Mouse (Mus musculus) frontal cortex, adult (tissue): Measurements from ENCODE around the gene Limd2.
"Not testable (repeated sequence)": the region's sequence is repeated elsewhere in the genome, so short reads cannot be mapped to it uniquely, and the experiment has no call there.

ENCODE experiments used
- ATAC-seq: cut with Nextera tagmentation; 2 replicates; pipeline ENCODE4 v1.9.2; 2017; ENCODE audit warnings: mild to moderate bottlenecking, moderate library complexity, mixed read lengths; ENCODE audit not compliant: low TSS enrichment

The Limd2 gene

GRCm38 (mm10) chr11:106160841-106161721 lies at the start of gene Limd2, which contains the start of gene Gm10840:
TSS of gene Limd2 (minus strand) at chr11:106160860.
TSS of gene Gm10840 (plus strand) at chr11:106160850.
- ATAC-seq, result peak; percentile 68

GRCm38 (mm10) chr11:106202123-106202465 lies 41.4 kb upstream of the Limd2 start, which contains the start of gene Strada:
TSS of gene Strada (minus strand) at chr11:106202168.
- no peak for ATAC-seq

- no peak for ATAC-seq
Measured at GRCm38 (mm10) chr11:106201337-106202122, 40.9 kb upstream of the Limd2 start.

GRCm38 (mm10) chr11:106200756-106201155 lies 40.1 kb upstream of the Limd2 start:
- ATAC-seq, result no peak

- not testable (repeated sequence) for ATAC-seq
Measured at GRCm38 (mm10) chr11:106199997-106200396, 39.3 kb upstream of the Limd2 start.

- no peak for ATAC-seq
Measured at GRCm38 (mm10) chr11:106198277-106198676, 37.6 kb upstream of the Limd2 start.

GRCm38 (mm10) chr11:106195341-106195740 lies 34.7 kb upstream of the Limd2 start:
- ATAC-seq, result no peak

GRCm38 (mm10) chr11:106194891-106195290 lies 34.2 kb upstream of the Limd2 start:
- no peak for ATAC-seq

GRCm38 (mm10) chr11:106194155-106194541 lies 33.5 kb upstream of the Limd2 start:
- ATAC-seq, result no peak

- ATAC-seq, result peak; percentile 95
Measured at GRCm38 (mm10) chr11:106193371-106194154, 32.9 kb upstream of the Limd2 start.

- ATAC-seq, result peak; percentile 45; the same call in 1 of the 2 replicates
Measured at GRCm38 (mm10) chr11:106192657-106193370, 32.2 kb upstream of the Limd2 start.

- no peak for ATAC-seq
Measured at GRCm38 (mm10) chr11:106192241-106192640, 31.6 kb upstream of the Limd2 start.

GRCm38 (mm10) chr11:106191716-106192115 lies 31.1 kb upstream of the Limd2 start:
- no peak for ATAC-seq

GRCm38 (mm10) chr11:106187326-106187725 lies 26.7 kb upstream of the Limd2 start:
- no peak for ATAC-seq

- no peak for ATAC-seq
Measured at GRCm38 (mm10) chr11:106180449-106180801, 19.8 kb upstream of the Limd2 start.

- peak; percentile 75 for ATAC-seq
Measured at GRCm38 (mm10) chr11:106179711-106180448, 19.2 kb upstream of the Limd2 start.

- peak; percentile 62 for ATAC-seq
Measured at GRCm38 (mm10) chr11:106178036-106178782, 17.5 kb upstream of the Limd2 start.

- no peak for ATAC-seq
Measured at GRCm38 (mm10) chr11:106176372-106176771, 15.7 kb upstream of the Limd2 start.

- ATAC-seq, result no peak; the same call in 1 of the 2 replicates
Measured at GRCm38 (mm10) chr11:106175081-106175480, 14.4 kb upstream of the Limd2 start.

- ATAC-seq, result no peak
Measured at GRCm38 (mm10) chr11:106174372-106174771, 13.7 kb upstream of the Limd2 start.
